Comparison of ENCODE assay signal across 10 mouse cellular contexts in the genomic region with DNA sequence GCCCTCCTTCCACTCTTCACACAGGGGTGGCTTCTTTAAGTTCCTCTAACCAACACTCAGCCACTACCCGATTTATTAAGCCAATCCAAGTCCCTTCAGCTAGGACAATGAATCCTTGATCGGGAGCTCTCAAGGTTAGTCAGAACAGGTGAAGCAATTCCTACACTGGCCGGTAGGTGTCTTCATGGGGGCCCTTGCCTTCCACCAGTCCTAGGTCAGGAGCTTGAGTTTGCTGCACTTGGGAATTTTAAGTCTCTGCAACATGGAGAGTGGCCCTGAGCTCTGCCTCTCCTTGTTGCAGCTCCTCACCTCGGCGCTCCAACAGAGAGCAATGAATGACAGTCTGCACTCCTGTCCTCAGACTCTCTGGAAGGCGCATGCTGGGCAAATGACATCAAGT. TPM values are rescaled to one million over a fixed set of nuclear protein-coding genes. Genes with fewer than 3 reads are reported as not detected.
DNase-seq lines count a peak whose midpoint lies in the region; ATAC-seq and TF ChIP-seq lines count a peak whose summit lies in the region.
"Had no signal": no experiment of that assay in that cellular context is flagged by ENCODE, and none has a peak within 500 bp of the region (broad histone marks: within the 10 kb centered on the region; RNA-seq: fewer than 3 reads in every experiment).

No protein-coding gene starts in this region.

- H3K36me3 ChIP-seq in spleen, adult 2 months (ENCODE audit: control insufficient read depth, insufficient read depth, low read length), result no peaks in the 10 kb centered on the region
- H3K36me3 ChIP-seq: G1E; heart, embryonic 15.5 days had no signal

- no peak overlapping the region for H3K4me3 ChIP-seq in spleen, adult 2 months (ENCODE audit: extremely low read depth, insufficient read depth, insufficient read length)
- H3K4me3 ChIP-seq: heart, embryonic 15.5 days had no signal

- DNase-seq in embryo, embryonic 10 days (ENCODE audit: low spot score), result peak; percentile 60
- DNase-seq in embryo, embryonic 9.5 days (ENCODE audit: extremely low spot score), result no peak
- DNase-seq in spleen, adult 2 months (ENCODE audit: low read depth in 1 of 2, low spot score in 2 of 2), result peak in 1 of 2 experiments; percentile 16
- no peak for DNase-seq in spleen, postnatal 36 days (ENCODE audit: low spot score in 2 of 2)
- DNase-seq in retina, adult 2 months (ENCODE audit: low read depth, low spot score), result peak; percentile 54
- no peak for DNase-seq in frontal cortex, adult 2 months (ENCODE audit: extremely low spot score in 1 of 2, low spot score in 1 of 2)
- DNase-seq in right cerebral cortex, adult 18-20 months, result no peak

- TF ChIP-seq POLR2A in spleen, adult 2 months (IDR thresholded peaks at IDR 0.05; ENCODE audit: low read depth, low read length), result no peak

- TF ChIP-seq CTCF in spleen, adult 2 months (IDR thresholded peaks at IDR 0.05; ENCODE audit: extremely low read depth, insufficient read depth, insufficient read length, insufficient replicate concordance), result peak; percentile 41; the same call in 1 of the 2 replicates

- H3K27me3 ChIP-seq in spleen, adult 2 months (ENCODE audit: control insufficient read depth, insufficient read depth, low read length), result no peaks in the 10 kb centered on the region
- H3K27me3 ChIP-seq: heart, embryonic 15.5 days had no signal

- no peaks in the 10 kb centered on the region for H3K4me1 ChIP-seq in spleen, adult 2 months (ENCODE audit: control insufficient read depth, insufficient read depth, insufficient read length)
- H3K4me1 ChIP-seq: heart, embryonic 15.5 days had no signal

- no peak overlapping the region for H3K27ac ChIP-seq in spleen, adult 2 months (ENCODE audit: insufficient read depth, low read length)
- H3K27ac ChIP-seq: heart, embryonic 15.5 days had no signal

- WGBS in spleen, adult 2 months, result 38% methylated on average over 6 of the region's 6 CpGs

- peak; percentile 40; the same call in 1 of the 2 replicates for ATAC-seq in granulocyte monocyte progenitor cell, adult 5-6 weeks (replicated peaks; ENCODE audit: poor library complexity, severe bottlenecking)

RNA-seq across cellular contexts. Expression of gene Pimreg, which starts 24.5 kb away (rescaled TPM):
- 1.5 and 2.2 TPM in 2 replicates for polyA plus RNA-seq in spleen, adult 2 months (2012; rRNA removed)
- 7.5 and 14.4 TPM in 2 replicates for total RNA-seq in granulocyte monocyte progenitor cell, adult 5-6 weeks (2014; fragmentation: Nextera tagmentation)
- 12.4 and 17.0 TPM in 2 replicates for total RNA-seq in granulocyte monocyte progenitor cell, adult 5-6 weeks (2017)
- 0.60 and 0.78 TPM in 2 replicates for polyA plus RNA-seq in frontal cortex, adult 2 months (2012; rRNA removed)
- total RNA-seq: G1E had no signal
- polyA plus RNA-seq: G1E had no signal

RNA-seq across cellular contexts. Expression of gene Aipl1, which starts 29.0 kb away (rescaled TPM):
- polyA plus RNA-seq in spleen, adult 2 months (2012; rRNA removed), result 0.12 and 0.19 TPM in 2 replicates
- total RNA-seq in granulocyte monocyte progenitor cell, adult 5-6 weeks (2014; fragmentation: Nextera tagmentation), result not detected in 2 replicates
- total RNA-seq in granulocyte monocyte progenitor cell, adult 5-6 weeks (2017), result 0.41 and 1.1 TPM in 2 replicates
- 0.36 and 0.38 TPM in 2 replicates for polyA plus RNA-seq in frontal cortex, adult 2 months (2012; rRNA removed)
- polyA plus RNA-seq: G1E had no signal

Comparison
In these comparisons a context has a peak if more than half of its experiments do, and no peak if none do; other contexts are left out.
1. DNase-seq: peak in embryo, embryonic 10 days (single experiment) and retina, adult 2 months (single experiment); none in embryo, embryonic 9.5 days (single experiment), spleen, postnatal 36 days (0 of 2), frontal cortex, adult 2 months (0 of 2) and right cerebral cortex, adult 18-20 months (single experiment).